Mouse (Mus musculus) brain, embryonic 18.5 days (tissue): ENCODE results near the gene Capn10.
A peak's percentile ranks its signal among the peaks of the same experiment; 100 is the strongest.

Experiments
- DNase-seq: peaks from one replicate; pipeline ENCODE4 v3.0.0-alpha.2; 2012; ENCODE audit warnings: low read depth, low spot score

Capn10 gene

DNA sequence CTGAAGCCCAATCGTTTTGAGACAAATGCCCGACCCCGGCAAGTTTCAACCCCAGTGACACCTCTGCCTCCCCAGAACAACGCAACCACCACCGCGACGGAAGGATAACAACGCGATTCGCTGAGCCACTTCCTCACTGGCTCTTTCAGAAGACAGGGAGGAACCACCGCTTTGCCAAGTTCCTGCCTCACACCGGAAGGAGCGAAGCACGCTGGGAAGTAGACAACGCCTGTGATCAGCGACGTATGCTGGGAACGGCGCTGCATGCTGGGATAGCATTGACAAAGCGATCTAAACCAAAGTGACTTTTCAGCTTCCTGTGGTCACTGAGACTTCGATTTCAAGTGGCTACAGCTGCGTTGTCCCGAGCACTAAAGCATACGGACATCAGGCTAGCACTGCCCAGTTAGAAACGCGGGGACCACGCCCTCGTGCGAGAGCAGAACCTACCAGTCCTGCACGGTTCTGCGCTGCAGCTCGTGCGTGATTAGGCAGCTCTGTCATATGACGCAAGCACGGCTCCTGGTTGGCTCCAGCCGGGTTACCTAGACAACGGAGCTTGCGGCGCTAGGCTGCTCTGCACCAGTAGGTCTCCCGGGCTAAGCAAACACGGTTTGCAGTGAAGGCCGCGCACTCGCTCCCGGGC, at the start of gene Capn10:
TSS of gene Capn10 (plus strand) at position 195 of the 646 bp plus-strand sequence.
- peak; percentile 97 for DNase-seq

- DNase-seq: no peak
Observed at GRCm38 (mm10) chr1:92888901-92889655, 45.1 kb upstream of the Capn10 start.

DNA sequence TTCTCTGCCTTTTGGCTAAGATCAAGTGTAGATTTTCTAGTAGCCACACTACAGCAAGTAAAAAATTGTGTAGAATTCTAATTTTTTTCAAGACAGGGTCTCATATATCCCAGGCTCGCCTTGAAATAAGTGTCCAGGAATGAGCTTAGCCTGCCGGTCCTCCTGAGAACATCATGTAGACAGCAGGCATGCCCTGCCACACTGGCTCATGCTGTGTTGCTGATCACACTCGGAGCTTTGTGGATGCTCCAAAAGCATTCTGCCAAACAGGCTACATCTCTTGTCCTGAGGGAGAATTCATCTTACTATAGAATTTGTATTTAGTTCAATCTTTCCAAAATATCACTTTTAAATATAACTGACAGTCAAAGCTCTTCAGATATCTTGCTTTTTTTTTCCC, 41.4 kb upstream of the Capn10 start:
- DNase-seq: no peak

- DNase-seq: no peak
Observed at GRCm38 (mm10) chr1:92893896-92894295, 40.3 kb upstream of the Capn10 start.

- DNase-seq: no peak
Observed at GRCm38 (mm10) chr1:92895089-92895488, 39.1 kb upstream of the Capn10 start.

- DNase-seq: no peak
Observed at GRCm38 (mm10) chr1:92902786-92903185, 31.4 kb upstream of the Capn10 start, which contains the start of gene Ankmy1. Gene Ankmy1, minus strand, starts transcription at chr1:92902906.

DNA sequence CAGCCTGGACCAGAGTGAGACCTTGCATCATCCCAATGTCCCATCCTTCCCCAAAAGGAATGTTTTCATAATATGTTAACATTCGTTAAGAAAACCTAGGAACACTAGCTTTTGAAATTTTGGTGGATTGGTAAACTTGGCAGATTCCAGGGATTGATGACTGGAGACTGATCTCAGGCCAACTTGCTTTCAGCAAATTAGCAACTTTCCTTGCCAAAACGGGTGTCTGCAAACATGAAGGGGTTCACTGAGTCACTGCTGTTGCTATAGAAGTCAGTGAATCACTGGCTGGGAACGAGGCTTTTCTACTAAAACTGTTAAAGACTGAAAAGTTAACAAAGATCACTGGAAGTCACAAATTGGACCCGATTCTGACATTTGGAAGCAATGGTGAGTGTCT, 30.5 kb upstream of the Capn10 start:
- DNase-seq: no peak

GRCm38 (mm10) chr1:92905703-92906310, 28.4 kb upstream of the Capn10 start:
- DNase-seq: no peak

- DNase-seq: peak; percentile 71
Observed at GRCm38 (mm10) chr1:92906779-92907631, 27.2 kb upstream of the Capn10 start, which contains the start of gene Dusp28. Gene Dusp28, plus strand, starts transcription at chr1:92906981.

DNA sequence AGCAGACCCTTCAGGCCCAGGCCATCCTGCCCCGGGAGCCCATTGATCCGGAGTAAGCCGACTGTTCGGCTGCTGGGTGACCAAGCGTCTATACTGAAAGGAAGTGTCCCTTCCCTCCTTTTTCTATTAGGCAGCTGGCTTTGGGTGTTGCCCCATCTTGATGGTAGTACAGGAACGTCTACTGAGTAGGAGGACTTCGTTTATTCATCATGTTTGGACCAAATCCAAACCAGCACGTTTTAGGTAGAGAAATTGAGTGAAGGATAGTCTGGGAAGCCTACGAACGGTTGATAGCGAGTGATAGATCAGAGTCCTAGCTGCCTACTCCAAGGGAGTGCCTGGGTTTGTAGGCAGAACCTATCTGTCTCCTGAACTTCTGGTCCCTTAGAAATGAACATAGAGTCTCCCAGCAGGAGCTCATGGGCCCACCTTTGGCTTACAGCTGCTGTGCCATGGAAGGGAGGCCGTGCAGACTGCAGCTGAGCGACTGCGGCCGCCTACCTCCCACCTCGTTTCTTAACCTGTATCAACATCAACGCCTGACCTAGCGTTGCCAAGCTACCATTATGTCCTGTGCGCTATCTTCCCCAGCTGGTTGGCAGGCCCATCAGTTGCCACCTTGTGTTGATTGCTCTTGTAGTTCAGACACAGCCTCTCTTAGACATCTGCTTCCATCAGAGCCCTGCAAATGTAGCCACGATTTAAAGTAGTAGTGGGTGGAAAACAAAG, 26.4 kb upstream of the Capn10 start:
- no peak for DNase-seq

DNA sequence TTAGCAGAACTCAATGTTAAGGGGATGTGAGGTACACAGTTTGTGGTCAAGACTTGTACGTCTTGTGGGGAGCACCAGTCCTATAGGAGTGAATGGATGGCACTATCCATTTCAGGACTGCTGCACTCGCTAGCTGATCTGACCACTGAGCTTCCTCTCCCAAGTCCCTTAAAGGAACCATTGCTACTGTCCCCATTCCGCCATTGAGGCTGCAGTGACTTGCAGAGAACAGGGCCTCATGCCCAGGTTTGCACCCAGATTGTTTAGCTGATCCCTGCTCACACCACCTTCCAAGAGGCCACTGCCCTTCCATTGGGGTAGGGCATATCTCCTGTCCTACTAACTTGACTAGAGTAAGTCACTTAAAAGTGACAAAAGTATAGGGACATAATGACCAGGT, 25.5 kb upstream of the Capn10 start:
- no peak for DNase-seq

GRCm38 (mm10) chr1:92909068-92909467, 25.1 kb upstream of the Capn10 start:
- no peak for DNase-seq

DNA sequence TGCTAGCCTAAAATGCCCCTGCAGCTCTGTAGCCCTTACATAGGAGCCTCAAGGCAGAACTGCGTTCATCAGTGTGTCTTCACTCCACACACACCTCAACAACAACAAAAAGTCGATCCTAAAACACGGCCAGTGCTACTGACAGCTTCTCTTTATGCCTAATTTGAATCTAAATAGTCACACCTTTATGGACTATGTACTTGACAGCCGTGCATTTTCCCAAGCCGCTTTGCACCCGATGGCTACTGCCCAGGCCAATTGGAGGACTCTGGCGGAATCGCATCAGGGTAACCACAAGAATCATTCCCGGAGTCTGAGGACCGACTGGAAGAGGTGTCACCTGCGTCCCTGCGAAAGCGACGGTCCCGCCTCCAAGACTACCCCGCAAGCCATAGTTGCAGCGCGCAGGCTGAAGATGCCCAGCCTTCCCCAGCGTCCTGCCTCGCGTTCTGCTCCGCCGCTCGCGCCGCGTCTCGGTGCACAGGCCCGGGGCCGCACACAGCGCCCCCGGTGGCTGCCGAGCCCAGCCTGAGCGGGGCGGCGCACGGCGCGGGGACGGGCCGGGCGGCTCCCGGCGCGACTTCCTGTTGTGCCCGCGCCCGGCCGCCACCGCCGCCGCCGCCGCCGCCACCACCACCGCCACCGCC, 23.8 kb upstream of the Capn10 start, which contains the start of gene Rnpepl1:
TSS of gene Rnpepl1 (plus strand) at position 545 of the 647 bp plus-strand sequence.
- peak; percentile 42 for DNase-seq

DNA sequence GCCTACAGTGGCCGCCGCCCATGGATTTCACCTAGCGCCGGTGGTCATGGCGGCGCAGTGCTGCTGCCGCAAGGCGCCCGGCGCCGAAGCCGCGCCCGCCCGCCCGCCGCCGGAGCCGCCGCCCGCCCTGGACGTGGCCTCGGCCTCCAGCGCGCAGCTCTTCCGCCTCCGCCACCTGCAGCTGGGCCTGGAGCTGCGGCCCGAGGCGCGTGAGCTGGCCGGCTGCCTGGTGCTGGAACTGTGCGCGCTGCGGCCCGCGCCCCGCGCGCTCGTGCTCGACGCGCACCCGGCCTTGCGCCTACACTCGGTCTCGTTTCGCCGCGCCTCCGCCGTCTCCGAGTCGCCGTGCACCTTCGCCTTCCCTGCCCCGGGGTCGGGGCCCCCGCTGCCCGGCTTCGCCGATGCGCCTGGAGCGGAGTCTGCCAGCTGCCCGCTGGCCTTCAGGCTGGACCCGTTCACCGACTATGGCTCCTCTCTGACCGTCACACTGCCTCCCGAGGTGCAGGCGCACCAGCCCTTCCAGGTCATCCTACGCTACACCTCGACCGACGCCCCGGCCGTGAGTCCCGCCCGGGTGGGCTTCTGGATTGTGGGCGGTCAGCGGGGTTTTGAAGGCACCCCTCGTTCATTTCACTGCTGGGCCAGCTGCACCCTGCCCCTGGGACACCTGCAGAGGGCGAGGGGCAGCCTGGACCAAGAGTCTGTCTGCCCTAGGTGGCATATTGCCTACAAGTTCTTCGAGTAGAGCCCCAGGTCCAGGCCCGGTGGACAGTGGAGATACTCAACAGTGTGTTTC, 23.1 kb upstream of the Capn10 start:
- DNase-seq: no peak

GRCm38 (mm10) chr1:92911721-92912138, 22.4 kb upstream of the Capn10 start:
- no peak for DNase-seq

DNA sequence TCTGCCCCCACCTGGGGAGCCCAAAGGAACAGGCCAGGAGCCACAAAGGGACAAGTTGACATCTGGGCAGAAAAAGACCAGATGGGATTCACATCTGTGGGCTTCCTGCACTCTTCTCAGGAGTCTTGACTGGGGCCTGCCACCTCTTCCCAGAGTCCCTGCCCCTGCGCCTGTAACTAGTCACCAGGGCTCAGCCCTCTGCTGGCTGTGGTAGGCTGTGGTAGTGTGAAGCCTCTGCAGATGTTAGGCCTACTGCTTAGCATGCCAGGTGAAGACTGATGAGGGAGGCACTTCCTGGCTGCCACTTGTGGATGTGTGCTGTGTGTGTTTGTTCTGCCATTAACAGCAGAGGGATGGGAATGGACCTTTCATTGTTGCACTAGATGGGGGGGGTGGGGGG, 21.9 kb upstream of the Capn10 start:
- DNase-seq: no peak

- no peak for DNase-seq
Observed at GRCm38 (mm10) chr1:92914239-92914638, 19.9 kb upstream of the Capn10 start.

DNA sequence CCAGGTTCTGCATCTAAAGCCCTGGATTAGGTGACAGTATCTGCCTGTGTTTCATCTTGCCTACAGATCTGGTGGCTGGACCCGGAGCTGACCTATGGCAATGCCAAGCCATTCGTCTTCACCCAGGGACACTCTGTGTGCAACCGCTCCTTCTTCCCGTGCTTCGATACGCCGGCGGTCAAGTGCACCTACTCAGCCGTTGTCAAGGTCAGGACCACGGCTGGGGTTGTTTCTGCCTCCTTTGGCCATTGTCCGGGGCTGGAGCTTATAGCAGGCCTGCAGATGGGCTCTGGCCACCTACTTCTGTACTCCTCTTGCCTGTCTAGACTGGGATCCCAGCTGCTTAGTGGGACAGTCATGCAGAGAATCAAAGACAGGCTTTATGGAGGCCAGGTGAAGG, 19.2 kb upstream of the Capn10 start:
- no peak for DNase-seq

GRCm38 (mm10) chr1:92916725-92917124, 17.5 kb upstream of the Capn10 start:
- DNase-seq: no peak

- DNase-seq: no peak
Observed at GRCm38 (mm10) chr1:92919151-92919550, 15.0 kb upstream of the Capn10 start.
